Mouse (Mus musculus) stomach, postnatal 0 days (tissue): Measurements from ENCODE around the gene Plpp2.

ENCODE experiments used
- CTCF ChIP-seq: IDR thresholded peaks from 2 replicates; pipeline ENCODE4 v1.5.1; 2016; ENCODE audit warnings: antibody characterized with exemption, low read depth, mild to moderate bottlenecking, moderate library complexity
- EP300 ChIP-seq: optimal IDR thresholded peaks from 2 replicates; pipeline ENCODE3; 2016; ENCODE audit warnings: antibody characterized with exemption

DNA sequence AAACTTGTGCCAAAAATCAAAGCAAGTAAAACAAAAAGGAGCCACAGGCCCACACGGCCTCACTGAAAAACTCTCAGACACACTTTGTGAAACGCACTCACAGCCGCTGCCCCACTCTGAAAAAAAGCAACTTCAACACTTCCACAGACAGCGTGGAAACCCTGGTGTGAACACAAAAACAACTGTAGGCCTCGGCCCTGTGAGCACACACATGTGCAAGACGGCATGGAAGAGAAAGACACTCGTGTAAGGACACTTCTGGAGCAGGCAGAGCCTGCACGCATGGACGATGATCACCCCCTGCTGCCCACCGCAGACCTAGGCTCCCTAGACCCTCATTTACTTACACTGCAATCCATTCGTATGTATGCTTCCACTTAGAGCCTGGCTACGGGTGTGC is 12.3 kb upstream of the Plpp2 start:
- TF ChIP-seq EP300 (no peak), CTCF (no peak)
